Mouse (Mus musculus): ENCODE measurements around the gene Vmn1r151. TPM values are rescaled to one million over a fixed set of nuclear protein-coding genes. Genes with fewer than 3 reads are reported as not detected.
"Not testable (repeated sequence)": the region's sequence is repeated elsewhere in the genome, so short reads cannot be mapped to it uniquely, and the experiment has no call there.

Gene Vmn1r151
- total RNA-seq (2017), result not detected in 2 replicates

DNA sequence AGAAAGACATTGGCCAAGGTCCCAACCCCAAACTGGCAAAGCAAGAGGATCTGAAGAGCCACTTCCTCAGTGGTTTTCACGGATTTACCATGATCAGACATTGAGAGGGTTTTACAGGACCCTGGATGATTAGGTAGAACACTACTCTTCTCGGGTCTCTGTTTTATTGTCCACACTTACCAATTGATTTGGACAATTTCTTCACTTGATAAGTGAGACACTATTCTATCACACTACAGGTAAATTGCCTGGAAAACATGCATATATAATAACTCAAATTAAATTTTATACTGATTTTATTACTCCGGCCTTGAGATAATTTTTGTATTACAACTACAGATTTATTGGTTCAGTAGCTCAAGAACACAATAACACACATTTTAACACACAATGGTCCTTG lies at the start of gene Vmn1r151:
Gene Vmn1r151 (minus strand): TSS at position 101 of the 400 bp plus-strand sequence.
- ATAC-seq (replicated peaks in 1 of 2; ENCODE audit: insufficient read depth in 1 of 2, low FRiP score in 2 of 2, low TSS enrichment in 1 of 2, low read depth in 1 of 2, poor library complexity in 2 of 2, severe bottlenecking in 2 of 2), result not testable (repeated sequence)

DNA sequence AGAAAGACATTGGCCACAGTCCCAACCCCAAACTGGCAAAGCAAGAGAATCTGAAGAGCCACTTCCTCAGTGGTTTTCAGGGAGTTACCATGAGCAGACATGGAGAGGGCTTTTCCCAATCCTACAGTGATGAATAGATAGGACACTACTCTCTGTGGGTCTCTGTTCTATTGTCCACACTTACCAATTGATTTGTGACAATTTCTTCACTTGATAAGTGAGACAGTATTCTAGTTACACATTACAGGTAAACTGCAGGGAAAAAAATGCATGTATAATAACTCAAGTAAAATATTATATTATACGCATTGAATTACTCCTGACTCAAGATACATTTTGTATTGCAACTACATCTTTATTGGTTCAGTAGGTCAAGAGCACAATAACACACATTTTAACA lies 35.3 kb upstream of the Vmn1r151 start, which contains the start of gene Gm8677:
Gene Gm8677 (minus strand): TSS at position 101 of the 400 bp plus-strand sequence.
- not testable (repeated sequence) for ATAC-seq (replicated peaks in 1 of 2; ENCODE audit: insufficient read depth in 1 of 2, low FRiP score in 2 of 2, low TSS enrichment in 1 of 2, low read depth in 1 of 2, poor library complexity in 2 of 2, severe bottlenecking in 2 of 2)

- ATAC-seq (replicated peaks in 1 of 2; ENCODE audit: insufficient read depth in 1 of 2, low FRiP score in 2 of 2, low TSS enrichment in 1 of 2, low read depth in 1 of 2, poor library complexity in 2 of 2, severe bottlenecking in 2 of 2), result not testable (repeated sequence)
Measured at GRCm38 (mm10) chr7:22522667-22523066, 23.2 kb upstream of the Vmn1r151 start, which contains the start of gene Vmn1r152. Gene Vmn1r152 (plus strand): TSS chr7:22522967.

DNA sequence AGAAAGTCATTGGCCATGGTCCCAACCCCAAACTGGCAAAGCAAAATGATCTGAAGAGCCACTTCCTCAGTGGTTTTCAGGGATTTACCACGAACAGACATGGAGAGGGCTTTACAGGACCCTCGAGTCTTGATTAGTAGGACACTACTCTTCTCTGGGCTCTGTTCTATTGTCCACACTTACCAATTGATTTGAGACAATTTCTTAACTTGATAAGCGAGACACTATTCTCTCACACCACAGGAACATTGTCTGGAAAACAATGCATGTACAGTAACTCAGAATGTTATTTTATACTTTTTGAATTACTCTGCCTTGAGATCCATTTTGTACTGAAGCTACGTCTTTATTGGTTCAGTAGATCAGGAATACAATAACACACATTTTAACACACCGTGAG lies 35.5 kb downstream of the Vmn1r151 start, which contains the start of gene Gm10665:
Gene Gm10665 (minus strand): TSS at position 101 of the 400 bp plus-strand sequence.
- not testable (repeated sequence) for ATAC-seq (replicated peaks in 1 of 2; ENCODE audit: insufficient read depth in 1 of 2, low FRiP score in 2 of 2, low TSS enrichment in 1 of 2, low read depth in 1 of 2, poor library complexity in 2 of 2, severe bottlenecking in 2 of 2)

Other genes starting within 250 kb of the Vmn1r151 start
- not detected in 2 replicates for gene Gm4187, start 170.0 kb downstream of the Vmn1r151 start, total RNA-seq (2017)
- gene Gm8660, start 128.6 kb downstream of the Vmn1r151 start, total RNA-seq (2017), result not detected in 2 replicates
- not detected in 2 replicates for gene Vmn1r148, start 86.1 kb downstream of the Vmn1r151 start, total RNA-seq (2017)
- not detected in 2 replicates for gene Vmn1r149, start 61.4 kb downstream of the Vmn1r151 start, total RNA-seq (2017)
- gene Gm10665, start 35.6 kb downstream of the Vmn1r151 start, total RNA-seq (2017), result not detected in 2 replicates
- gene Vmn1r152, start 23.3 kb upstream of the Vmn1r151 start, total RNA-seq (2017), result not detected in 2 replicates
- not detected in 2 replicates for gene Gm8677, start 35.2 kb upstream of the Vmn1r151 start, total RNA-seq (2017)
- gene Gm4201, start 65.7 kb upstream of the Vmn1r151 start, total RNA-seq (2017), result not detected in 2 replicates
- gene Gm4565, start 88.4 kb upstream of the Vmn1r151 start, total RNA-seq (2017), result not detected in 2 replicates
- not detected in 2 replicates for gene Vmn1r155, start 158.3 kb upstream of the Vmn1r151 start, total RNA-seq (2017)
- not detected in 2 replicates for gene Gm8693, start 192.6 kb upstream of the Vmn1r151 start, total RNA-seq (2017)
- gene Gm4567, start 220.0 kb upstream of the Vmn1r151 start, total RNA-seq (2017), result not detected in 2 replicates

Data from hematopoietic stem cell, adult 5-6 weeks (primary cell).